Mouse (Mus musculus) neural tube, embryonic 14.5 days (tissue): ENCODE measurements around the gene Sorbs2. TPM values are rescaled to one million over a fixed set of nuclear protein-coding genes. Genes with fewer than 3 reads are reported as not detected.

Experiments
- ATAC-seq: fragments of 200-750 bp; cut with Nextera tagmentation; 2 replicates; pipeline ENCODE4 v1.8.0; 2017; ENCODE audit warnings: low read depth, mild to moderate bottlenecking, moderate TSS enrichment, moderate library complexity
- H3K27ac ChIP-seq: fragments of 300-500 bp; sonication (generic); 2 replicates; pipeline ENCODE4 v1.5.1; 2014; ENCODE audit warnings: low read depth, mild to moderate bottlenecking, control low read depth, low read length, moderate library complexity, mixed read lengths
- H3K27me3 ChIP-seq: fragments of 300-500 bp; sonication (generic); 2 replicates; pipeline ENCODE4 v1.6.1; 2014; ENCODE audit warnings: low read length; ENCODE audit not compliant: control insufficient read depth, insufficient read depth
- H3K36me3 ChIP-seq: fragments of 300-500 bp; sonication (generic); 2 replicates; pipeline ENCODE4 v1.6.1; 2014; ENCODE audit warnings: low read length, mixed read lengths; ENCODE audit not compliant: control insufficient read depth, insufficient read depth
- H3K4me1 ChIP-seq: fragments of 300-500 bp; sonication (generic); 2 replicates; pipeline ENCODE4 v1.6.1; 2014; ENCODE audit warnings: low read length; ENCODE audit not compliant: control insufficient read depth, insufficient read depth
- H3K4me2 ChIP-seq: fragments of 300-500 bp; sonication (generic); 2 replicates; pipeline ENCODE4 v1.6.1; 2014; ENCODE audit warnings: mild to moderate bottlenecking, low read depth, low read length, control low read depth
- H3K4me3 ChIP-seq: fragments of 300-500 bp; sonication (generic); 2 replicates; pipeline ENCODE4 v1.5.1; 2014; ENCODE audit warnings: low read depth, low read length, control low read depth, mixed read lengths
- H3K9ac ChIP-seq: fragments of 300-500 bp; sonication (generic); replicated peaks from 2 replicates; pipeline ENCODE4 v1.6.1; 2014; ENCODE audit warnings: low read depth, mild to moderate bottlenecking, control low read depth, low read length, mixed read lengths
- H3K9me3 ChIP-seq: fragments of 300-500 bp; sonication (generic); 2 replicates; pipeline ENCODE4 v1.6.1; 2016; ENCODE audit warnings: low read length; ENCODE audit not compliant: control insufficient read depth
- WGBS: fragments of 180-500 bp; shearing (Covaris S2); extraction: QIAGEN DNeasy Blood & Tissue Kit; methylation state at CpG from one replicate; pipeline ENCODE4 v1.1.7; 2014; 5-methylcytosine and 5-hydroxymethylcytosine counted together
- polyA plus RNA-seq: library from polyadenylated mRNA; unstranded; fragments of >200 nt; fragmentation: Nextera tagmentation; extraction: Ambion mirVana; gene quantifications from 2 replicates; pipeline ENCODE4 v1.2.1, GENCODE M21; 2014

Sorbs2 gene
- polyA plus RNA-seq, 1 experiment from 2014 or later = 83.2 TPM

DNA sequence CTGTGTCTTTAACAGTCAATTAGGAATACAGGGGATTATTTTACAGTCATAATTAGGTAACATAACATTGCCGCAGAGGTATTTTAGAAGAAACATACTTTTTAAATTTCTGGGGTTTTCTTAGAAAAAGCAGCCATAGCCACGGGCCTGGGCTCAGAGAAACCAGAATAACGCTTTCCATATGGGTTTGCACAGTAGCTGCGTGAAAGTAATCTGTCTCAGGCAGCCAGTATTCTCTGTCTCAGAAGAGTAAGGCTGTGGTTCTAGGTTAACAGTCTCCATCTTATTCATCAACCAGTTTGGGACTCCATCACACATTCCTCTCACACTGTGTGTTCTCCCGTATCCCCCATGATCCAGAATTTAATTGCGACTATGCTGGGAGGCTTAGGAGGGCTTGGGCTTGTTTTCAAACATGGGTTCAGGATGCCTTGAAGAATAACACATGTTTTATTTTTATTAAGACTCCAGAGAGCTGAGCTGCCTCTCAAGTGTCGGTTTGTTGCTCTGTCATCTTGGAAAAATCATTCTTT is 222.3 kb downstream of the Sorbs2 start:
- no peak overlapping the region for H3K4me3 ChIP-seq
- WGBS = 80% methylated on average over 7 of the region's 7 CpGs

DNA sequence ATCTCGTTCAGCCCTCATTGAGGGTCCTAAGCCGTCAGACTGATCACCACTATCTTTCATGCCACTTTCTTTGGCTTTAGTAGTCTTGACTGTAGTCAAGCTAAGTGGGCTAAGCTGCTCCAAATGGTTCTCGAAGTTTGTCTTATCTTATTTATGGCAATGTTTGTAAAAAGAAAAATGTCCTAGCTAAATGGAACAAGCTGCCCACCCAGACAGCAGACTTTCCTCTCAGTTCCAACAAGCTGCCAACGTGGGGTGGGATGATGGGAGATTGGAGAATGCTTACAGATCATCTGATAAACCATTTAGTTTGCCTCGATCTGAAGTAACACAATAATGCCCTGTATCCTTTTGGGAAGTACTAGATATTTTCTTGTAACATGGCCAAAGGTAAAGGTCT is 223.2 kb downstream of the Sorbs2 start:
- Histone ChIP-seq H3K27ac (no peak overlapping the region), H3K9ac (no peak overlapping the region), H3K4me1 (no peaks in the 10 kb centered on the region), H3K27me3 (no peaks in the 10 kb centered on the region), H3K4me2 (no peak overlapping the region), H3K4me3 (no peak overlapping the region), H3K36me3 (no peaks in the 10 kb centered on the region), H3K9me3 (no peaks in the 10 kb centered on the region)
- no peak for ATAC-seq
- WGBS = 87% methylated on average over 5 of the region's 5 CpGs

More for the DNA sequence above, 222.3 kb downstream of the Sorbs2 start:
- H3K27me3 ChIP-seq = no peaks in the 10 kb centered on the region
- no peak overlapping the region for H3K9ac ChIP-seq
- ATAC-seq = no peak
- no peaks in the 10 kb centered on the region for H3K36me3 ChIP-seq
- no peak overlapping the region for H3K27ac ChIP-seq
- no peaks in the 10 kb centered on the region for H3K9me3 ChIP-seq
- H3K4me1 ChIP-seq = no peaks in the 10 kb centered on the region
- no peak overlapping the region for H3K4me2 ChIP-seq

DNA sequence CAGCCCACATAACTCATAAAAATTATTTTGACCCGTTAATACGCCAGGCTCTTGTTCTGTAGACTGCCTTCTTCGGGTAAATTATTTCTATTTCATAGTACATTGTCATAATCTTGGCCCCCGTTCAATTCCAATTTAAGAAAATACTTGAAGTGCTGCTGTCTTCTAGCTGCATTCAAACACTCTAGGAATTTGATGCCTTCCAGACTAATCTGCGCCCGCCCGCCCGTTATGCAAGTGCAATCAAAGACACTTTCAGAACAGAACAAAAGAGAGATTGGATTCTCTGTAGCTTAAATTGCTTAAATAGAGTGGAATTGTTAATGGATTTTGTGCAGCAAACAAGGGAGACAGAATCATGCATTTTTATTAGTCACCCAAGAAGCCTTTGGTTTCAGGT is 226.5 kb downstream of the Sorbs2 start:
- H3K4me1 ChIP-seq = no peaks in the 10 kb centered on the region

DNA sequence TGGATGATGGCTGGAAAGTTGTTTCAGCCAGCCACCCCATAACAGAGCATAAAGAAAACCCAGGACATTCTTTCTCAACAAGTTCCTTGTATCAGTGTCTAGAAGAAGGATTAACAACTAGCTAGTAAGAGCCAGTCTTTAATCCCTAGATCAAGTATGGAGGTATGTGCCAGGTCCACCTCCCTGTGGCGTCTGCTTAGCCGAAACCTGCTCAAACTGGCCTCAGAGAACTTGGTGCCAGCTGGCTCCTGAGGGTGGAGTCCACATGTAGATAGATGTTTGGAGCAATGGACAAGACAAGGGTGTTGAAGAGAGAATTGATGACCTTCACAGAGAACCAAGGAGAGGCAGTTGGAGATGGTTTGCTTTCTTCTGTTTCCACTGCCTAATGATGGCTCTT is 229.7 kb downstream of the Sorbs2 start:
- Histone ChIP-seq H3K9me3 (no peaks in the 10 kb centered on the region), H3K27ac (no peak overlapping the region), H3K27me3 (no peaks in the 10 kb centered on the region), H3K4me2 (no peak overlapping the region), H3K9ac (no peak overlapping the region), H3K36me3 (no peaks in the 10 kb centered on the region), H3K4me1 (no peaks in the 10 kb centered on the region), H3K4me3 (no peak overlapping the region)
- 96% methylated on average over 2 of the region's 2 CpGs for WGBS
- ATAC-seq = no peak

More for the DNA sequence above, 226.5 kb downstream of the Sorbs2 start:
- Histone ChIP-seq H3K9ac (no peak overlapping the region), H3K4me3 (no peak overlapping the region), H3K27ac (no peak overlapping the region), H3K27me3 (no peaks in the 10 kb centered on the region), H3K9me3 (no peaks in the 10 kb centered on the region), H3K4me2 (no peak overlapping the region), H3K36me3 (no peaks in the 10 kb centered on the region)
- WGBS = 74% methylated on average over 8 of the region's 8 CpGs
- ATAC-seq = no peak

DNA sequence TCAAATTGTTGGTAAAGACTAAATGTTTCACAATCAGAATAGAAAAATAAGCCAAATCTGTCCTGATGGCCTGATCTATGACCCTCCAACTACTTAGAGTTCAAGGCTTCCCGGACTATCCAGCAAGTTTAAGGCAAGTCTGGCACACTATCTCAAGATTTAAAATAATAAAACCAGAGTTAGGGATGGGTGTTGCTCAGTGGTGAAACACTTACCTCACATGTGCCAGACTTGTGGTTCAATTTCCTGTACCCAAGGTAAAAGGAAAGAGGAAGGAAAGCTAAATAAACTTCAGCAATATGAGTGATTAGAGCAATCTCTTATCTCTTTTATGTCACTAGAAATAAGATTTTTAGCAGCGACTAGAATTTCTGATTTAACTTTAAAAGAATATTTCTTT is 235.7 kb downstream of the Sorbs2 start:
- no peaks in the 10 kb centered on the region for H3K4me1 ChIP-seq
- H3K27me3 ChIP-seq = no peaks in the 10 kb centered on the region
- WGBS = 93% methylated on average over 2 of the region's 2 CpGs
- no peaks in the 10 kb centered on the region for H3K9me3 ChIP-seq
- no peak overlapping the region for H3K9ac ChIP-seq
- no peaks in the 10 kb centered on the region for H3K36me3 ChIP-seq
- no peak for ATAC-seq
- H3K27ac ChIP-seq = no peak overlapping the region
- H3K4me2 ChIP-seq = no peak overlapping the region
- no peak overlapping the region for H3K4me3 ChIP-seq

DNA sequence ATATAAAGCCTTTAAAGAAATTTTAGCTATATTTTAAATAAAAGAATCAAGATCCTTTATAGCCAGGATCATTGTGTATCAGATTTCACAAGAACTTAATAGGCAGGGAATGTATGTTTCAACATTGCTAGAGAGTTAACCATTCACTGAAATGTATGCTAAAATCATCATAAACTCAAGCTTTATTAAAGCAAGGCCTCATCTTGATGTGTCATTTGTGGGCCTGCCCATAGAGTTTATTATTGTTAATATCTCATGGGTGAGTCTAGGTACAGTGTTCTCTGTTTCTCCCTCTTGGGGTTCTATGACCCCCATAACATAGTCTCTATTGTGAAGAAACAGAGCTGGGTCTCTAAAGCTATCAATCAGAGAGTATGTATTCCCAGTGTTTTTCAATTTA is 236.2 kb downstream of the Sorbs2 start:
- H3K36me3 ChIP-seq = no peaks in the 10 kb centered on the region
- H3K4me1 ChIP-seq = no peaks in the 10 kb centered on the region
- no peak for ATAC-seq
- H3K27ac ChIP-seq = no peak overlapping the region
- H3K9me3 ChIP-seq = no peaks in the 10 kb centered on the region
- H3K4me3 ChIP-seq = no peak overlapping the region
- H3K9ac ChIP-seq = no peak overlapping the region
- H3K4me2 ChIP-seq = no peak overlapping the region
- no peaks in the 10 kb centered on the region for H3K27me3 ChIP-seq

DNA sequence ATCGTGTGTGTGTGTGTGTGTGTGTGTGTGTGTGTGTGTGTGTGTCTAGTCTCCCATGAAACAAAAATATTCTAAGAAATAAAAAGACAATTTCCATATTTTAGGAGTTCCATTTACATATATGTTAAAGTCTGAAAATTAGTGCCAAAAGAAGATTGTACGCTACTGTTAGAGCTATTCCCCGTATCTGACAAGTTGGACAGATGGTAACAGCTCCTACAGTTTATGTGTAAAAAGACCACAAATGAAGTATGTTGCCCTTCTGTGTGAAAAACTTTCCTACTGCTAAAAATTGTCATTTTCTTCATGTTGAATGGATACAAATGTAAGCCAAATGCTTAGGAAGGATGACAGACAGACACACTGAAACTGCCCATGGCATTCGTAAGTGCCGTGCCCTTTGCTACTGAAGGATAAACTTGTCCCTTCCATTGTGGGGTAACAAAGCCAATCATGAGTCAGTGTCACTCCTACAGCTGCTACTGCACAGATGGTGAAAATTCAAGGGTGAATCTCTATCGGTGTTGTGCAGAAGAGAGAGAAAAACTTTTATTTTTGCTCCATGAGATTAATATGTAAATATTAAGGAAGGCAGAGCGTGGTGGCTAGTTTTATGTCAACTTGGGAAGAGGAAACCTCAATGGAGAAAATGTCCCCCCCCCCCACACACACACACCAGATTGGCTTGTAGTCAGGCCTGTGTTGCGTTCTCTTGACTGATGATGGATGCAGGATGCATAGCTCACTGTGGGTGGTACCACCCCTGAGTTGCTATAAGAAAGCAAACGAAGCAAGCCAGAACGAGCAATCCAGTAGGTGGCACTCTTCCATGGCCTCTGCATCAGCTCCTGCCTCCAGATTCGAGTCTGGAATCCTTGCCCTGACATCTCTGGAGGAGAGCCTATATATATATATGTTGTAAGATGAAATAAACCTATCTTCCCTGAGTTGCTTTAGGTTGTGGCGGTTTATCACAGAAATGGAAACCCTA is 244.2 kb downstream of the Sorbs2 start:
- H3K4me3 ChIP-seq = no peak overlapping the region
- H3K9me3 ChIP-seq = no peaks in the 10 kb centered on the region
- no peaks in the 10 kb centered on the region for H3K36me3 ChIP-seq
- no peak overlapping the region for H3K4me2 ChIP-seq
- 0 out of 2 replicates have a peak, but pooled peaks cover 3% of the 10 kb centered on the region for H3K4me1 ChIP-seq
- H3K27me3 ChIP-seq = no peaks in the 10 kb centered on the region
- no peak for ATAC-seq
- WGBS = 62% methylated on average over 12 of the region's 12 CpGs
- H3K9ac ChIP-seq = no peak overlapping the region
- H3K27ac ChIP-seq = no peak overlapping the region

DNA sequence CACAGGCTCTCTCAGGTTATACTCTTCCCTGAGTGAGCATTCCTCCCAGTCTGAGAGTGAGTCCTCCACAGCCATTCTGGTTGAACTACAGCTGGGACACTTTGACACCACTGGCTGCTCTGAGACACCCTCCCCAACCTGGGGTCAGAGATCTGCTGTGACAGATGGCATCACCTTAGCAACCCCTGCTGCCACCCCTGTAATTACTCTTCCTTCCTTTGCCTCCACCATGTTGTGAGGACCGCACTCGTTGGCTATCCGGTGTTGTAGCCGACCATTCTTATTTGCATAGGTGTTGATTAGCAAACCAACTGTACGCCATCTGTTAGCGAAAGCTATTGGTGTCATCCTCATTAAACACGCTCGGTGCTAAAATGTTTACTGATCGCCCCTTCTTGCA is 247.9 kb downstream of the Sorbs2 start:
- no peak overlapping the region for H3K4me3 ChIP-seq
- WGBS = 61% methylated on average over 9 of the region's 9 CpGs
- no peak overlapping the region for H3K4me2 ChIP-seq
- H3K9ac ChIP-seq = no peak overlapping the region
- no peaks in the 10 kb centered on the region for H3K27me3 ChIP-seq
- no peaks in the 10 kb centered on the region for H3K9me3 ChIP-seq
- H3K27ac ChIP-seq = 0 out of 2 replicates have a peak overlapping the region, but pooled peaks have one; percentile 8
- ATAC-seq = peak; percentile 34; the same call in 1 of the 2 replicates
- no peaks in the 10 kb centered on the region for H3K36me3 ChIP-seq
- 0 out of 2 replicates have a peak, but pooled peaks cover 3% of the 10 kb centered on the region for H3K4me1 ChIP-seq

DNA sequence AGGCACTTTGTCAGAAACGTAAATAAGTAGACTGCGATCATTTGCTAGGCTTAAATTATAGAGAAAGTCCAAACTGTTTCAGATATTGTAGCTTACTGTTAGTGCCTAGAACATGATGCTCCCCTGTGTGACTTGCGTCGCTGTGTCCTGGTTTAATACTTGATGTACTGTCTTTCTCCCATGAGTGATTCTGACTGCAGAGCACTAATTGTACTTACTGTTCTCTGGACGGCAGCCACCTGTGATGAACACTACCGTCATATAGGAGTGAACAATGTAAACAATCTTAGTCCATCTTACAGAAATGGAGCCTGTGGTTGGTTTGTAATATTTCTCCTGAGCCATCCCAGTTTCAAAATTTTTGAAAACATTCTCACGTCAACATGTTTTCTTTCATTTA is 248.4 kb downstream of the Sorbs2 start:
- Histone ChIP-seq H3K36me3 (no peaks in the 10 kb centered on the region), H3K4me3 (no peak overlapping the region), H3K27me3 (no peaks in the 10 kb centered on the region), H3K9ac (no peak overlapping the region), H3K9me3 (no peaks in the 10 kb centered on the region), H3K4me2 (no peak overlapping the region), H3K27ac (no peak overlapping the region), H3K4me1 (0 out of 2 replicates have a peak, but pooled peaks cover 3% of the 10 kb centered on the region)
- no peak for ATAC-seq
- 60% methylated on average over 7 of the region's 7 CpGs for WGBS
